Mouse (Mus musculus): ENCODE measurements around the gene Cers2.

The Cers2 gene

GRCm38 (mm10) chr3:95314486-95315093 lies at the start of gene Cers2:
Gene Cers2, plus strand, starts transcription at chr3:95314791.
- no peak for DNase-seq

GRCm38 (mm10) chr3:95266052-95266451 lies 48.5 kb upstream of the Cers2 start:
- DNase-seq, result no peak

GRCm38 (mm10) chr3:95267855-95268254 lies 46.7 kb upstream of the Cers2 start:
- no peak for DNase-seq

- DNase-seq, result no peak
Observed at GRCm38 (mm10) chr3:95269789-95270188, 44.8 kb upstream of the Cers2 start.

GRCm38 (mm10) chr3:95270766-95271364 lies 43.7 kb upstream of the Cers2 start:
- DNase-seq, result no peak

- DNase-seq, result no peak
Observed at GRCm38 (mm10) chr3:95273471-95273870, 41.1 kb upstream of the Cers2 start.

- no peak for DNase-seq
Observed at GRCm38 (mm10) chr3:95274453-95274852, 40.1 kb upstream of the Cers2 start.

GRCm38 (mm10) chr3:95275161-95275560 lies 39.4 kb upstream of the Cers2 start:
- no peak for DNase-seq

- no peak for DNase-seq
Observed at GRCm38 (mm10) chr3:95276428-95276934, 38.1 kb upstream of the Cers2 start.

GRCm38 (mm10) chr3:95277149-95277551 lies 37.4 kb upstream of the Cers2 start:
- DNase-seq, result no peak

- peak; percentile 44 for DNase-seq
Observed at GRCm38 (mm10) chr3:95280747-95281146, 33.8 kb upstream of the Cers2 start.

GRCm38 (mm10) chr3:95281216-95282126 lies 33.1 kb upstream of the Cers2 start, which contains the start of the genes Mindy1 and Prune1:
Gene Mindy1, plus strand, starts transcription at chr3:95281345.
Gene Prune1, minus strand, starts transcription at chr3:95282076.
- DNase-seq, result peak; percentile 99

- DNase-seq, result peak; percentile 66
Observed at GRCm38 (mm10) chr3:95282381-95282864, 32.2 kb upstream of the Cers2 start.

- DNase-seq, result peak; percentile 82
Observed at GRCm38 (mm10) chr3:95282865-95283588, 31.6 kb upstream of the Cers2 start.

GRCm38 (mm10) chr3:95283589-95283941 lies 31.0 kb upstream of the Cers2 start:
- DNase-seq, result no peak

GRCm38 (mm10) chr3:95284062-95284461 lies 30.5 kb upstream of the Cers2 start:
- DNase-seq, result no peak

GRCm38 (mm10) chr3:95284501-95285281 lies 29.9 kb upstream of the Cers2 start:
- no peak for DNase-seq

- no peak for DNase-seq
Observed at GRCm38 (mm10) chr3:95285390-95285789, 29.2 kb upstream of the Cers2 start.

GRCm38 (mm10) chr3:95286011-95286410 lies 28.6 kb upstream of the Cers2 start:
- DNase-seq, result no peak

GRCm38 (mm10) chr3:95286510-95286909 lies 28.1 kb upstream of the Cers2 start:
- DNase-seq, result peak; percentile 20

GRCm38 (mm10) chr3:95287541-95287940 lies 27.1 kb upstream of the Cers2 start:
- no peak for DNase-seq

- no peak for DNase-seq
Observed at GRCm38 (mm10) chr3:95289419-95289818, 25.2 kb upstream of the Cers2 start.

Data from lung, postnatal 14 days (tissue).